Mouse (Mus musculus): ENCODE data around the gene Nr5a2.

GRCm38 (mm10) chr1:136890439-136890838, 69.8 kb downstream of the Nr5a2 start:
- no peak for TF ChIP-seq POLR2A (IDR thresholded peaks at IDR 0.05; ENCODE audit: insufficient read length, low read depth)
- no peak for TF ChIP-seq TCF12 (IDR thresholded peaks at IDR 0.05; ENCODE audit: insufficient read depth, poor library complexity, severe bottlenecking)
- TF ChIP-seq MAX (IDR thresholded peaks at IDR 0.05; ENCODE audit: low read depth), result no peak
- no peak for TF ChIP-seq MYOD1 (IDR thresholded peaks at IDR 0.05; ENCODE audit: control insufficient read depth in 1 of 3, insufficient read length in 2 of 3, low read depth in 2 of 3)
- no peak for TF ChIP-seq REST (IDR thresholded peaks at IDR 0.05; ENCODE audit: insufficient read depth, insufficient read length)
- TF ChIP-seq MYOG (IDR thresholded peaks at IDR 0.05; ENCODE audit: control insufficient read depth in 1 of 3, insufficient read depth in 1 of 3, insufficient read length in 2 of 3, low read depth in 2 of 3), result no peak
- TF ChIP-seq E2F4 (IDR thresholded peaks at IDR 0.05; ENCODE audit: insufficient read depth), result no peak
- TF ChIP-seq CEBPB (IDR thresholded peaks at IDR 0.05; ENCODE audit: insufficient read depth, poor library complexity, severe bottlenecking), result no peak
- no peak for TF ChIP-seq USF1 (IDR thresholded peaks at IDR 0.05; ENCODE audit: low read depth)

Data from myocyte (in vitro differentiated cells).